Mouse (Mus musculus) small intestine, adult 2 months (tissue): Measurements from ENCODE around the gene Srcap.

Source experiments
- CTCF ChIP-seq: fragments of 200-500 bp; IDR thresholded peaks from 2 replicates; pipeline ENCODE4 v1.5.1; 2012; ENCODE audit warnings: low read depth, mild to moderate bottlenecking, control low read depth, inconsistent platforms, low read length, moderate library complexity, mixed read lengths; ENCODE audit not compliant: insufficient replicate concordance, insufficient read length; ENCODE audit errors: extremely low read depth
- POLR2A ChIP-seq: fragments of 200-500 bp; IDR thresholded peaks from 2 replicates; pipeline ENCODE4 v1.6.1; 2012; ENCODE audit warnings: low read depth, mild to moderate bottlenecking, control low read depth, inconsistent platforms, low read length, moderate library complexity

DNA sequence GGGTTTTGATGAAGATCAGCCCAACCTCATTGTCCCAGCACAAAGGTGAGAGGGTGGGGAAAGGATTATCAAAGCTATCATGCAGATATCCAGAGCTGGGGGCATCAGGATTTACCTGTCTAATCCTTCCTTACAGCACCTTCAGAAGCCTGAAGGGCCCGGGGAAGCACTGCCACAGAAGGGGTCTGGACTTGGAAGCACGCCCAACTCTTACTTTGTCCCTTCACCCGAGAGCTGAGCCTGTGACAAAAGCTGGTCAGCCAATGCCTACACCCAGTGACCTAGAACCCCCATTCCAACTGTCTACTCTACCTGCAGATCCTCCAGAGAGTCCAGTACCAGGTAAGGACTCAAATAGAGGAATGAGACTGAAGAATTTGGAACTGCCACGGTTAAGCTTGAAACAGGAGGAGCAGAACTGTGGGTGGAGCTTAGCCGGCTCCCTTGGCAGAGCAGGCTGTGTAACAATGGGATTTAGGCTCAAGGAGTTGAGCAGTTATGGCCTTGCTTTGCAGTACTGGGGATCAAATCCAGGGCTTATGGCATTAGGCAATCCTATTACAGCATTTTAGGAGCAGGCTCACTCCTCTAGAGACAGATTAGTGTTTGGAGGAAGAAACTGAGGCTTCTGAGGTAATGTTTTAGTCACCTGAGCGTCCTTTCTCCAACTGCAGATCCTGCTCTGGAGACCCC, 37.3 kb upstream of the Srcap start:
- TF ChIP-seq CTCF (no peak), POLR2A (no peak)
